Comparison of ENCODE assay signal across 12 mouse cellular contexts in the genomic region with DNA sequence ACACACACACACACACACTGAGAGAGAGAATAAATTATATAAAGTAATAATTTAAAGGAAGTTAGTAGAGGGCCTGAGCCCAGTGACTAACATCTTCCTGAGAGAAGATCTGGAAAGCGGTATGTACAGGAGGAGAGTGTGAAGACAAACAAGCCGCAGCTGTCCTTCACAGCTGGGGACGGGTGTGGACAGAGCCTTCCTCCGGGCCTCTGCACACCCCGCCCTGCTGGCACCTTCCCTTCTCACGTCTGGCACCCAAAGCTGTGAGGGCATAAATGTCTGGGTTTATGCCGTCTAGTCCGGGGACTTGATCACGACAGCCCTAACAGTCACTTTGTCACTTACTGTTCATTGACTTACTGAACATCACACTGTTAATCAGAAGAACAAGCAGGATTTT.
"Had no signal": no experiment of that assay in that cellular context is flagged by ENCODE, and none has a peak within 500 bp of the region (broad histone marks: within the 10 kb centered on the region; RNA-seq: fewer than 3 reads in every experiment).

No protein-coding gene starts in this region.

- H3K9ac ChIP-seq: limb, embryonic 15.5 days; liver, embryonic 12.5 days; midbrain, embryonic 12.5 days; stomach, embryonic 15.5 days had no signal

- DNase-seq: kidney, adult 8-10 months; kidney, postnatal 36 days; layer of hippocampus, adult 9-11 months; layer of hippocampus, postnatal 36 days; right cerebral cortex, postnatal 14 days; thymus, adult 2 months; thymus, postnatal 36 days had no signal

- H3K9me3 ChIP-seq: limb, embryonic 15.5 days; liver, embryonic 12.5 days; midbrain, embryonic 12.5 days; stomach, embryonic 15.5 days had no signal

- H3K4me2 ChIP-seq: limb, embryonic 15.5 days; liver, embryonic 12.5 days; midbrain, embryonic 12.5 days; stomach, embryonic 15.5 days had no signal

- ATAC-seq: liver, embryonic 12.5 days had no signal

- H3K4me1 ChIP-seq: limb, embryonic 15.5 days; stomach, embryonic 15.5 days had no signal

- H3K27ac ChIP-seq: kidney, postnatal 0 days; limb, embryonic 15.5 days; liver, embryonic 12.5 days; midbrain, embryonic 12.5 days; stomach, embryonic 15.5 days had no signal

- H3K27me3 ChIP-seq: limb, embryonic 15.5 days; liver, embryonic 12.5 days; midbrain, embryonic 12.5 days; stomach, embryonic 15.5 days had no signal

- H3K4me3 ChIP-seq: limb, embryonic 15.5 days; liver, embryonic 12.5 days; midbrain, embryonic 12.5 days; stomach, embryonic 15.5 days had no signal

- H3K36me3 ChIP-seq: limb, embryonic 15.5 days; liver, embryonic 12.5 days; midbrain, embryonic 12.5 days; stomach, embryonic 15.5 days had no signal
